Mouse (Mus musculus) midbrain, embryonic 14.5 days (tissue): ENCODE data around the gene Shb. TPM values are rescaled to one million over a fixed set of nuclear protein-coding genes. Genes with fewer than 3 reads are reported as not detected.

ENCODE experiments used
- ATAC-seq: fragments of 200-750 bp; cut with Nextera tagmentation; 2 replicates; pipeline ENCODE4 v1.8.0; 2017; ENCODE audit warnings: moderate number of reproducible peaks, moderate library complexity; ENCODE audit not compliant: low FRiP score, low TSS enrichment
- DNase-seq: peaks from one replicate; pipeline ENCODE4 v3.0.0-alpha.2; 2015
- H3K27ac ChIP-seq: fragments of 300-500 bp; sonication (generic); replicated peaks from 2 replicates; pipeline ENCODE4 v1.5.1; 2014; ENCODE audit warnings: mild to moderate bottlenecking, low read depth, low read length, moderate library complexity
- H3K27me3 ChIP-seq: fragments of 300-500 bp; sonication (generic); 2 replicates; pipeline ENCODE4 v1.6.1; 2014; ENCODE audit warnings: low read length, control low read depth, mixed read lengths; ENCODE audit not compliant: control insufficient read depth, insufficient read depth
- H3K36me3 ChIP-seq: fragments of 300-500 bp; sonication (generic); 2 replicates; pipeline ENCODE4 v1.6.1; 2014; ENCODE audit warnings: low read length, control low read depth; ENCODE audit not compliant: control insufficient read depth, insufficient read depth
- H3K4me1 ChIP-seq: fragments of 300-500 bp; sonication (generic); 2 replicates; pipeline ENCODE4 v1.6.1; 2014; ENCODE audit warnings: mild to moderate bottlenecking, antibody characterized with exemption, low read length, control low read depth; ENCODE audit not compliant: control insufficient read depth, insufficient read depth
- H3K4me2 ChIP-seq: fragments of 300-500 bp; sonication (generic); 2 replicates; pipeline ENCODE4 v1.6.1; 2014; ENCODE audit warnings: mild to moderate bottlenecking, low read length, moderate library complexity
- H3K4me3 ChIP-seq: fragments of 300-500 bp; sonication (generic); replicated peaks from 2 replicates; pipeline ENCODE4 v1.5.1; 2014; ENCODE audit warnings: low read depth, low read length
- H3K9ac ChIP-seq: fragments of 300-500 bp; sonication (generic); replicated peaks from 2 replicates; pipeline ENCODE4 v1.6.1; 2014; ENCODE audit warnings: mild to moderate bottlenecking, low read length, moderate library complexity
- H3K9me3 ChIP-seq: fragments of 300-500 bp; sonication (generic); 2 replicates; pipeline ENCODE4 v1.6.1; 2016; ENCODE audit warnings: low read length, control low read depth, mixed read lengths; ENCODE audit not compliant: control insufficient read depth
- WGBS: fragments of 180-500 bp; shearing (Covaris S2); extraction: QIAGEN DNeasy Blood & Tissue Kit; methylation state at CpG from one replicate; pipeline ENCODE4 v1.1.7; 2014; 5-methylcytosine and 5-hydroxymethylcytosine counted together
- polyA plus RNA-seq: library from polyadenylated mRNA; unstranded; fragments of >200 nt; fragmentation: Nextera tagmentation; extraction: Ambion mirVana; gene quantifications from 2 replicates; pipeline ENCODE4 v1.2.1, GENCODE M21; 2014

The Shb gene
- polyA plus RNA-seq, 1 experiment from 2014 or later = 10.2 TPM

DNA sequence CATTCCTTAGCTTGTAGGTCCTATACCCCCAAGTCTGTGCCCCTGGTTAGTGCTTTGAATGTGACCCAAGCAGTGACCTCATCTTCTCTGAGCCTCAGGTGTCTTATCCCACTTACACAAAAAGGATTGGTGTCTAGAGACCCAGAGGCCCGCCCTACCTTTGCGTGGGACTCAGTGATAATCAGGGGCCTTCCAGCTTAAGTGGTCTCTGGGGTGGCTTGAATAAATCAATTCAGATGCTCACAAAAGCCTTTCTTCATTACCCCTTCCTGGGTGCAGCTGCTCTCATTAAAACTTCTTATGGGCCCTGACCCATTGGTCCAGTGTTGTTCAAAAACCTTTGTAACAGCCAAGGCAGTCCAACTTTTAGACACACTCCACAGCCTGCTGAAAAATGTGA lies 18.7 kb upstream of the Shb start:
- 12% methylated on average over 2 of the region's 2 CpGs for WGBS
- Histone ChIP-seq H3K27ac (no peak overlapping the region), H3K4me3 (no peak overlapping the region)

DNA sequence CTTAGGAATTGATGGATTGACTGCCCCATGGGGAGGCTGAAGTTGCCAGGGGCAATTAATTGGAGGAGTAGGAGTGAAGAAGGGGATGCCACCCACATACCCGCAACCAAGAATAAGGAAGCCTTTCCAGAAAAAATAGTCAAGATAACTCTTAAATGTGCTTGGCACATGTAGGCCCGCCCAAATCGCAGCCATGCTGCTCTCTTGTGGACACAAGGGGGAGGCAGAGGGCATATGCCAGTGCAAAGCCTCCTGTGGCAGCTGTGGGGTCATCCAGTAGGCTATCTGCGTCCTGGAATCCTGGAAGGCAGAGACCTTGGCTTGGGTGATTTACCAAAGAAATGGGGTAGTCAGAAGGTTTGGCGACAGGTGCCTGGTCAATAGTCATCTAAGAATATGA lies 17.2 kb upstream of the Shb start:
- no peaks in the 10 kb centered on the region for H3K4me1 ChIP-seq
- 71% methylated on average over 5 of the region's 5 CpGs for WGBS
- H3K36me3 ChIP-seq = no peaks in the 10 kb centered on the region
- no peaks in the 10 kb centered on the region for H3K27me3 ChIP-seq
- DNase-seq (peak; percentile 42), ATAC-seq (no peak)
- H3K4me3 ChIP-seq = no peak overlapping the region
- H3K9ac ChIP-seq = no peak overlapping the region
- H3K27ac ChIP-seq = no peak overlapping the region
- no peaks in the 10 kb centered on the region for H3K9me3 ChIP-seq
- no peak overlapping the region for H3K4me2 ChIP-seq

More for the DNA sequence above, 18.7 kb upstream of the Shb start:
- Histone ChIP-seq H3K9me3 (no peaks in the 10 kb centered on the region), H3K4me1 (no peaks in the 10 kb centered on the region), H3K36me3 (no peaks in the 10 kb centered on the region), H3K4me2 (no peak overlapping the region), H3K27me3 (no peaks in the 10 kb centered on the region), H3K9ac (no peak overlapping the region)
- no peak for ATAC-seq
- DNase-seq = no peak

- WGBS = 58% methylated on average over 8 of the region's 8 CpGs
- ATAC-seq = no peak
Measured at GRCm38 (mm10) chr4:45545851-45546250, 13.6 kb upstream of the Shb start.

GRCm38 (mm10) chr4:45543481-45544051 lies 11.3 kb upstream of the Shb start:
- H3K36me3 ChIP-seq = no peaks in the 10 kb centered on the region
- ATAC-seq = no peak
- no peaks in the 10 kb centered on the region for H3K27me3 ChIP-seq
- H3K4me2 ChIP-seq = no peak overlapping the region
- no peak overlapping the region for H3K27ac ChIP-seq
- H3K9ac ChIP-seq = no peak overlapping the region
- no peak for DNase-seq
- no peaks in the 10 kb centered on the region for H3K9me3 ChIP-seq
- H3K4me1 ChIP-seq = 0 out of 2 replicates have a peak, but pooled peaks cover 3% of the 10 kb centered on the region
- 95% methylated on average over 3 of the region's 3 CpGs for WGBS
- no peak overlapping the region for H3K4me3 ChIP-seq

More at GRCm38 (mm10) chr4:45545851-45546250, 13.6 kb upstream of the Shb start:
- Histone ChIP-seq H3K27ac (no peak overlapping the region), H3K4me1 (no peaks in the 10 kb centered on the region), H3K36me3 (no peaks in the 10 kb centered on the region), H3K27me3 (no peaks in the 10 kb centered on the region), H3K9ac (no peak overlapping the region), H3K4me3 (no peak overlapping the region), H3K4me2 (no peak overlapping the region), H3K9me3 (no peaks in the 10 kb centered on the region)
- DNase-seq = no peak

GRCm38 (mm10) chr4:45540151-45540933 lies 8.1 kb upstream of the Shb start:
- Histone ChIP-seq H3K36me3 (no peaks in the 10 kb centered on the region), H3K4me1 (0 out of 2 replicates have a peak, but pooled peaks cover 3% of the 10 kb centered on the region), H3K27ac (no peak overlapping the region; the same call in 1 of the 2 replicates), H3K4me2 (no peak overlapping the region), H3K9ac (no peak overlapping the region; the same call in 1 of the 2 replicates), H3K9me3 (no peaks in the 10 kb centered on the region), H3K4me3 (no peak overlapping the region), H3K27me3 (no peaks in the 10 kb centered on the region)
- 44% methylated on average over 15 of the region's 15 CpGs for WGBS
- ATAC-seq (no peak; the same call in 1 of the 2 replicates), DNase-seq (peak; percentile 52)

DNA sequence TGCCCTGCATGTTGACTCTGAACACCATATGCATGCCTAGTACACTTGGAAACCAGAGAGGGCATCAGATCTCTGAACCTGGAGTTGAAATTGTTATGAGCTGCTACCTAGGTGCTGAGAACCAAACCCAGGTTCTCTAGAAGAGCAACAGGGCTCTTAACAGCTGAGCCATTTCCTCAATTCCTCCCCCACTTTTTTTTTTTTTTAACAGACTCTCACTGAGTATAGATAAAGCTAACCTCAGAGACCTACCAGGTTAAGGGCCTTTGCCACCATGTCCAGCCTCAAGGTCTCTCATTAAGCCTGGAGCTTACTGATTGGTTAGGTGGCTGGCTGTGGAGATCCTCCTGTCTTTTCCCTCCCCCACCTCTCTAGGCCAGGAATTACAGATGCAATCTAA lies 6.9 kb upstream of the Shb start:
- Histone ChIP-seq H3K27me3 (no peaks in the 10 kb centered on the region), H3K4me2 (no peak overlapping the region), H3K9me3 (no peaks in the 10 kb centered on the region), H3K27ac (no peak overlapping the region), H3K4me3 (no peak overlapping the region), H3K36me3 (no peaks in the 10 kb centered on the region), H3K9ac (no peak overlapping the region), H3K4me1 (0 out of 2 replicates have a peak, but pooled peaks cover 3% of the 10 kb centered on the region)
- DNase-seq (no peak), ATAC-seq (no peak)

DNA sequence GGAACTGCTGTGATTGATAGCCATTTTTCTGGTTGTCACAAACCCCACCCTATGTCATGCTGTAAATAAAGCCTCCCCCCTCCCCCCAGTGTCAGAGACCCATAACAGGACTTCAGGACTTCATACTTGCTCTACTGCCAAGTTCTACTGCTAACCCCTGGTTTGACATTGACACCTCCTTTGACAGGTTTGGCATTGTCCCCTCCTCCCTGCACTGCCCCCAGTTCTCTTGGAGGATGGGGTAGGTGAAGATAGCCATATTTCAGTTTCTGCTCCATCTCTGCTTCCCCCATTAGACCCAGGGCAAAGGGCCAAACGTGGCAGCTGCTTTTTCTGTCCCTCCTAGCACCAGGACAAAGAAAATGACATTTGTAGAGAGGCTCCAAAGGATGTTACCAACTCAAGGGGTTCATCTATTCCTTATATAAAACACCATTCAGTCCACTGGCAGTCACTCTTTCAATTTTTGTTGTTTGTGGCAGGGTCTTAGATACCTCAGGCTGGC lies 1.2 kb upstream of the Shb start:
- ATAC-seq (no peak), DNase-seq (no peak)
- Histone ChIP-seq H3K27me3 (peaks cover under 1% of the 10 kb centered on the region; the same call in 1 of the 2 replicates), H3K9me3 (no peaks in the 10 kb centered on the region), H3K9ac (no peak overlapping the region), H3K4me1 (peaks cover 25% of the 10 kb centered on the region), H3K4me3 (no peak overlapping the region), H3K4me2 (no peak overlapping the region), H3K27ac (no peak overlapping the region), H3K36me3 (no peaks in the 10 kb centered on the region)
- WGBS = 61% methylated on average over 1 of the region's 1 CpGs

DNA sequence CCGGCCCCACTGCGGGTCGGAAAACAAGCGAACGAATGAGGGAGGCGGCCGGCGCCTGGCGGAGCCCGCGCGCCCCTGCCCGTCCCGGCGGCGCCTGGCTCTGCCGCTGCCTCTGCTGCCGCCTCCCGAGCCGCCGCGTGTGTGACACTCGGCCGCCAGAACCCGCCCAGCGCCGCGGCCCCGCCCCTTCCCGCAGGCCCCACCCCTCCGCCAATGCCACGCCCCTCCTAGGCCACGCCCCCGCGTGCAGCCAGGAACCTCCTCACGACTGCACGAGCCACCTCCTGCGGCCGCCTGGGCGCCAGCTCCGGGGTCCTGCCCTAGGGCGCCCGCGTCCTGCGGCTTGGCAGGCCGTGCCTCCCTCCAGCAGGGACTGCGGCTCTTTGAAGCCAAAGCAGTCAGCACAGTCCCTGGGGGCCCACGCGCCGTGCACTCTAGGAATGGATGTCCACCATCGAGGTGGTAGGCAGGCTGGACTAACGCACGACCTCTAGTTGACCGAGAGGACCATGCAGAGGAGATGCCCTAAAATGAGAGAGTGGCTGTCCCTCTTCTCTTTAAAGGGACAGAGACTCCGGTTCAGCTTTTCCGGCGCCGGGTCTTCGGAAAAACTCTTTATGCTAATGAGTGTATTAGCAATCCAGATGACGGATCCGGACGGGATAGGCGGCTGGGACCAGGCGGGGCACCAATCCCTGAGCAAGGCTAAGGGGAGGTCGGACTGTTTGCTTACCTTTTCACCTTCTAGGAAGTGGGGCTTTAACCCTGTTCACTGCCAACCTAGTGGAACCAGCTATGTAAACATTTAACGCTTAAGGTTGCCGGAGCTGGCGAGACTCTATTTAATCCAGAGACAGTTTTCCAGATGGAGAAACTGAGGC lies 1.4 kb downstream of the Shb start:
- Histone ChIP-seq H3K9ac (peak overlapping the region; percentile 69), H3K4me2 (peak overlapping the region; percentile 92), H3K27me3 (peaks cover 6% of the 10 kb centered on the region; the same call in 1 of the 2 replicates), H3K4me3 (peak overlapping the region; percentile 69), H3K9me3 (no peaks in the 10 kb centered on the region), H3K36me3 (no peaks in the 10 kb centered on the region), H3K4me1 (peaks cover 41% of the 10 kb centered on the region), H3K27ac (peak overlapping the region; percentile 85)
- DNase-seq (peak; percentile 94), ATAC-seq (peak; percentile 87)
- under 1% methylated on average over 52 of the region's 68 CpGs for WGBS
